Mouse (Mus musculus): ENCODE results near the gene Gspt2.
"Not testable (repeated sequence)": the region's sequence is repeated elsewhere in the genome, so short reads cannot be mapped to it uniquely, and the experiment has no call there.

Gene Gspt2

GRCm38 (mm10) chrX:94635961-94636563 is at the start of gene Gspt2:
Gene Gspt2 (plus strand): TSS chrX:94636069.
- peak; percentile 2 for DNase-seq

GRCm38 (mm10) chrX:94624835-94625803 is 10.8 kb upstream of the Gspt2 start:
- peak; percentile 8 for DNase-seq

GRCm38 (mm10) chrX:94636911-94637310 is 1.0 kb downstream of the Gspt2 start:
- no peak for DNase-seq

- no peak for DNase-seq
Measured at GRCm38 (mm10) chrX:94648541-94648940, 12.7 kb downstream of the Gspt2 start.

GRCm38 (mm10) chrX:94657734-94658133 is 21.9 kb downstream of the Gspt2 start:
- DNase-seq, result no peak

- no peak for DNase-seq
Measured at GRCm38 (mm10) chrX:94670814-94671213, 34.9 kb downstream of the Gspt2 start.

- DNase-seq, result peak; percentile 46
Measured at GRCm38 (mm10) chrX:94674977-94675376, 39.1 kb downstream of the Gspt2 start.

- not testable (repeated sequence) for DNase-seq
Measured at GRCm38 (mm10) chrX:94681581-94681980, 45.7 kb downstream of the Gspt2 start.

- not testable (repeated sequence) for DNase-seq
Measured at GRCm38 (mm10) chrX:94689593-94689992, 53.7 kb downstream of the Gspt2 start.
